Mouse (Mus musculus) adrenal gland, postnatal 10 days (tissue): ENCODE data around the gene Mrgprx2. TPM values are rescaled to one million over a fixed set of nuclear protein-coding genes. Genes with fewer than 3 reads are reported as not detected.
"Not testable (repeated sequence)": the region's sequence is repeated elsewhere in the genome, so short reads cannot be mapped to it uniquely, and the experiment has no call there.

Experiments used
- DNase-seq: peaks from one replicate; pipeline ENCODE4 v3.0.0; 2021; ENCODE audit warnings: mixed read lengths
- long read RNA-seq, 2 experiments: library from polyadenylated mRNA; stranded (forward); transcript quantifications; one replicate each; pipeline ENCODE4 v2.0.0; 2021
- total RNA-seq, 2 experiments: library from RNA; stranded (reverse); gene quantifications; 2 replicates each; pipeline ENCODE4 v1.2.3; 2021

Mrgprx2 gene
- under 1 TPM; 0.15 TPM for total RNA-seq
- long read RNA-seq, experiment 1: 0 reads
- long read RNA-seq, experiment 2, partial matches to known transcripts: 0 of 1 reads
- long read RNA-seq, experiment 2, other reads (novel, unspliced or antisense): 1 of 1 reads

GRCm38 (mm10) chr7:48499221-48499620 lies at the start of gene Mrgprx2:
Gene Mrgprx2, minus strand, starts transcription at chr7:48499321.
- no peak for DNase-seq

GRCm38 (mm10) chr7:48456242-48456641 lies 42.9 kb downstream of the Mrgprx2 start, which contains the start of gene Mrgprb1:
Gene Mrgprb1, minus strand, starts transcription at chr7:48456342.
- no peak for DNase-seq

DNA sequence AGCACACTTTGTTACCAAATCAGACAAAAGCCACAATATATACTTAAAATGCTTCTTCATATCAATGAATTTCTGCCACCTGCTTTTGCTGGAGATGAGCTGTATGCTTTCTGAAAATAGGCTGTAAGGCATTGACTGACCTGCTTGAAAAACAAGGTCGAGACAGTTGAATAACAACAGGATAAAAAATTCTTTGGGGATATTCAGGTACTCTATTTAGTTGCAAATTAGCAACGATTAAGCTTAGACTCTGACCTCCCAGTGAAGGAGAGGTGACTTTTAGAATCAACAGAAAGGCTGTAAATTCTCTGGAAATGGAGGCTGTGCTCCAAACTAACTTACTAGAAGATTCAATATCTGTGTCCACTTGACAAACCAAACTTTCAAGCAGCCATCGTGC lies 62.5 kb downstream of the Mrgprx2 start:
- no peak for DNase-seq

- DNase-seq: not testable (repeated sequence)
These were observed 63.2 kb downstream of the Mrgprx2 start for GRCm38 (mm10) chr7:48435936-48436335.

Other genes with a start within 250 kb of the Mrgprx2 start
- gene Mrgprb8, start 110.8 kb downstream of the Mrgprx2 start, total RNA-seq: not detected
- gene Mrgprb1, start 43.0 kb downstream of the Mrgprx2 start, total RNA-seq: under 1 TPM; 0.36 to 0.51 TPM
- under 1 TPM in 1 of 2 experiments, not detected in 1; 0.12 TPM for gene Mrgprb2, start 58.8 kb upstream of the Mrgprx2 start, total RNA-seq
- gene Mrgprb3, start 144.5 kb upstream of the Mrgprx2 start, total RNA-seq: not detected